Mouse (Mus musculus) stomach, postnatal 0 days (tissue): Measurements from ENCODE around the gene Tmem138. TPM values are rescaled to one million over a fixed set of nuclear protein-coding genes. Genes with fewer than 3 reads are reported as not detected.

Experiments
- ATAC-seq: fragments of 200-750 bp; cut with Nextera tagmentation; 2 replicates; pipeline ENCODE4 v1.8.0; 2017; ENCODE audit not compliant: low FRiP score, low TSS enrichment
- DNase-seq: peaks from one replicate; pipeline ENCODE4 v3.0.0-alpha.2; 2016; ENCODE audit warnings: low spot score
- H3K27ac ChIP-seq: fragments of 300-500 bp; sonication (generic); replicated peaks from 2 replicates; pipeline ENCODE4 v1.5.1; 2014; ENCODE audit warnings: mild to moderate bottlenecking, control low read depth
- H3K27me3 ChIP-seq: fragments of 300-500 bp; sonication (generic); 2 replicates; pipeline ENCODE4 v1.6.1; 2014; ENCODE audit warnings: low read length; ENCODE audit not compliant: control insufficient read depth, insufficient read depth
- H3K36me3 ChIP-seq: fragments of 300-500 bp; sonication (generic); 2 replicates; pipeline ENCODE4 v1.6.1; 2014; ENCODE audit warnings: low read length, mixed read lengths; ENCODE audit not compliant: control insufficient read depth, insufficient read depth
- H3K4me1 ChIP-seq: fragments of 300-500 bp; sonication (generic); replicated peaks from 2 replicates; pipeline ENCODE4 v1.6.1; 2014; ENCODE audit warnings: antibody characterized with exemption; ENCODE audit not compliant: control insufficient read depth, insufficient read depth
- H3K4me2 ChIP-seq: fragments of 300-500 bp; sonication (generic); replicated peaks from 2 replicates; pipeline ENCODE4 v1.6.1; 2014; ENCODE audit warnings: low read depth, mild to moderate bottlenecking, control low read depth, moderate library complexity
- H3K4me3 ChIP-seq: fragments of 300-500 bp; sonication (generic); 2 replicates; pipeline ENCODE4 v1.5.1; 2014; ENCODE audit warnings: low read depth, low read length, control low read depth
- H3K9ac ChIP-seq: fragments of 300-500 bp; sonication (generic); 2 replicates; pipeline ENCODE4 v1.6.1; 2014; ENCODE audit warnings: mild to moderate bottlenecking, low read length, control low read depth, mixed read lengths
- H3K9me3 ChIP-seq: fragments of 300-500 bp; sonication (generic); 2 replicates; pipeline ENCODE4 v1.6.1; 2016; ENCODE audit warnings: low read length; ENCODE audit not compliant: control insufficient read depth
- CTCF ChIP-seq: IDR thresholded peaks from 2 replicates; pipeline ENCODE4 v1.5.1; 2016; ENCODE audit warnings: antibody characterized with exemption, low read depth, mild to moderate bottlenecking, moderate library complexity
- EP300 ChIP-seq: optimal IDR thresholded peaks from 2 replicates; pipeline ENCODE3; 2016; ENCODE audit warnings: antibody characterized with exemption
- WGBS: fragments of 180-500 bp; shearing (Covaris S2); extraction: QIAGEN DNeasy Blood & Tissue Kit; methylation state at CpG from one replicate; pipeline ENCODE4 v1.1.7; 2014; 5-methylcytosine and 5-hydroxymethylcytosine counted together
- polyA plus RNA-seq: library from polyadenylated mRNA; unstranded; fragments of >200 nt; fragmentation: Nextera tagmentation; extraction: Ambion mirVana; gene quantifications from 2 replicates; pipeline ENCODE4 v1.2.1, GENCODE M21; 2015

Tmem138 gene
- 11.4 and 12.2 TPM in 2 replicates for polyA plus RNA-seq

DNA sequence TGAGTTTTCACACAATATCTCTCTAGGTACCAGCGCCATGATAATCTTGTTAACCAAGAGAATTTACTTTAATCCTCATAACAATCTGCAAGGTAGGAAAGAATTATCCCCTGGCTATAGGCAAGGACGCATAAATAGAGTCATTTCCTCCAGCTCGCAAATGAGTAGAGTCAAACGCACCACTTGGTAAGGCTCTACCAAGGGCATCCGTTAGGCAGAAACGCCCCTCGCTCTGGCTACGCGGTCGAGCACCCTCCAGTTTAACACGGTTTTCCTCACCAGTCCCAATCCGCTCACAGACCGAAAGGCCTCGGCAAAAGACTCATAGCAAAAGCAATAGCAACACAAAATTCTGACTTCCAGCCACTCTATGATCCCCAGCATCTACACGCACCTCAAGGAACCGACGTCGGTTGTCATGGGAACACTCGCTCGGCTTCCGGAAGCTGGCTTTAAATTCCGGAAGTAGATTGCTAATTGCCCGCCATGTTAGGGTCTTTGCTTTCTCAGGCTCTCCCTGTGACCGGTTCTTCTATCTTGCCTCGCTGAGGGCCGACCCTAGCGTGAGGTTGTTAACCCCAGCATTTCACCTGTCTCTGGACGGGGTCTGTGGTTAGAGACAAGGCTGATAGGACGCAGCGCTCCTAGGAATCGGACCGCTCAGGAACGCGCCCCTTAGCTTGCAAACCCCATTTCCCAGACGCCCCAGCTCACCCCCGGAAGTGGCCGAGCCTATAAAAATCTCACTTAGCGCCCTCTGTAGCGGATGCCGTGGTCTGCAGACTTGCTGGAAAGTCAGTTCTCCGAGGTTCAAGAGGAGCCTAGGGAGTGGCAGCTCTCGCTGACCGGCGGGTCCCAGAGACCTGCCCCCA, at the start of gene Tmem138, which contains the start of gene Cyb561a3:
TSS of gene Tmem138 (minus strand) at position 673 of the 872 bp plus-strand sequence.
TSS of gene Cyb561a3 (plus strand) at position 483 of the 872 bp plus-strand sequence.
- no peaks in the 10 kb centered on the region for H3K4me1 ChIP-seq
- H3K27ac ChIP-seq = peak within 1 kb of the TSS; percentile 31
- H3K27me3 ChIP-seq = no peaks in the 10 kb centered on the region
- TF ChIP-seq CTCF = peak; percentile 78
- TF ChIP-seq EP300 = no peak
- H3K9me3 ChIP-seq = no peaks in the 10 kb centered on the region
- H3K4me2 ChIP-seq = peak within 1 kb of the TSS; percentile 88
- under 1% methylated on average over 44 of the region's 44 CpGs for WGBS
- peak within 1 kb of the TSS; percentile 76 for H3K9ac ChIP-seq
- ATAC-seq (peak; percentile 95), DNase-seq (peak; percentile 94)
- peak within 1 kb of the TSS; percentile 62 for H3K4me3 ChIP-seq
- peaks cover 4% of the 10 kb centered on the region; the same call in 1 of the 2 replicates for H3K36me3 ChIP-seq

DNA sequence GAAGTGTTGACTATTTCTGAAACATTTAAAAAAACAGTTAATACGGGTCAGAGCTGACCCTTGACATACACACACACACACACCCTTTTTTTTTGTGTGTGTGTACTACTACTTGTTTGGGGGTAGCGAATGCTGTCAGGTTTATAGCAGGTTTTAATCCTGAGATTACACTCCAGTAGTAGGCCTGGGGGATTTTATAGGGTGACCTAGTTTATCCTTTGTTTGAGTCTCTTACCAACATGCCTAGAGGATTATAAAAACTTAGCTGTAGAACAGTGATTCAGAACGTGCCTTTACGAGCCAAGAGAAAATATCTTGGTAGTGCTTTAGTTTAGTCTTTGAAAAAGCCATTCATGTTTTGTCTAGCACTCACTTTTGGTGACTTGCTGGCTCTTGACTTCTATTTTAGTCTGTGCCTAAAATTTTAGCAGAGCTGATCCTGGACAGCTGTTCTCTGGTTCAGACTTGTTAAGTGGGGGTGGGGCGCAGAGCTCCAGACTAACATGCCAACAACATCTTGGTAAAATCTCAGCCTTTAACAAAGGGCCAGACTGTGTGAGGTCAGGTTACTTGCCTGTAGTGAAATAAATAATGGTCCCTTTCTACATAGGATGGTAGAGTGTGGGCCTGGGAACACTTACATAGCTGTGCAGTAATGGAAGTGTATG, 31.5 kb upstream of the Tmem138 start:
- ATAC-seq (no peak), DNase-seq (no peak)
- Histone ChIP-seq H3K9me3 (no peaks in the 10 kb centered on the region), H3K9ac (no peak overlapping the region), H3K4me1 (peaks cover 8% of the 10 kb centered on the region; the same call in 1 of the 2 replicates), H3K4me2 (no peak overlapping the region), H3K4me3 (no peak overlapping the region), H3K36me3 (peaks cover 30% of the 10 kb centered on the region), H3K27ac (no peak overlapping the region), H3K27me3 (no peaks in the 10 kb centered on the region)
- no peak for TF ChIP-seq EP300
- no peak for TF ChIP-seq CTCF
- WGBS = 60% methylated on average over 5 of the region's 5 CpGs

DNA sequence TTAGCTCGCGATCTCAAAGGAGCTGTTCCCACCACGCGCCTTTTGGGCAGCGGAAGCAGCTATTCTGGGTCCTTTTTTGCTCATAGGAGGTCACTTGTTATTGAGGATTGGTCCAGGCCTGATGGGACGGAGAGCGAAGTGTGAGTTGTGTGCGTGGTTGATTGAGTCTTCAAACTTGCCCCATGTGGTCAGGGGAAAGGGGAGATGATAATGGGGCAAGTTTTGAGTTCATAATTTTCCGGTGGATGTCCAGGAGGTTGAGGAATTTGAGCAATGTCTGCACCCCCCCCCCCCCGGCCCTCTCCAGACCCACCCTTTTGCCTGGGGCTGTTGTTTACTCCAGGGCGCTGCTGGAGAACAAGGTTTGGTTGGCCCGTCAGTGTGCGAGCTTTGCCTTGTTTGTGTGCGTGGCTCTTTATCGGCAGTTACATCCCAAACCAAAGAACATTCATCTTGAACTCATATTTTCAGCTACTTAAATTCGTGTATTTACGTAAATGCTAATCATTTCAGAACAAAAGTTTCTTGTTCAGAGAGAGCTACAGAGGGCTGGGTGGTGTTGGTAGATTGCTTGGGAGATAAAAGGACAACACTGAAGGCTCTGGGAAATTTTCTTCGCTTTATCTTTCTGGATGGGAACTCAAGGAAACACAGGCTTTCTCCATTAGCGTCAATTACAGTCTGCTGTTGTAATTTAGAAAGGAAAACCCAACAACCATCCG, 28.9 kb upstream of the Tmem138 start:
- peak overlapping the region; percentile 97 for H3K9ac ChIP-seq
- TF ChIP-seq EP300 (no peak), CTCF (no peak)
- H3K4me2 ChIP-seq = peak overlapping the region; percentile 69
- ATAC-seq (no peak), DNase-seq (peak; percentile 52)
- H3K36me3 ChIP-seq = peaks cover 17% of the 10 kb centered on the region; the same call in 1 of the 2 replicates
- H3K4me3 ChIP-seq = peak overlapping the region; percentile 97
- H3K27ac ChIP-seq = peak overlapping the region; percentile 97
- H3K9me3 ChIP-seq = no peaks in the 10 kb centered on the region
- peaks cover 8% of the 10 kb centered on the region; the same call in 1 of the 2 replicates for H3K4me1 ChIP-seq
- H3K27me3 ChIP-seq = no peaks in the 10 kb centered on the region
- WGBS = 3% methylated on average over 20 of the region's 20 CpGs

DNA sequence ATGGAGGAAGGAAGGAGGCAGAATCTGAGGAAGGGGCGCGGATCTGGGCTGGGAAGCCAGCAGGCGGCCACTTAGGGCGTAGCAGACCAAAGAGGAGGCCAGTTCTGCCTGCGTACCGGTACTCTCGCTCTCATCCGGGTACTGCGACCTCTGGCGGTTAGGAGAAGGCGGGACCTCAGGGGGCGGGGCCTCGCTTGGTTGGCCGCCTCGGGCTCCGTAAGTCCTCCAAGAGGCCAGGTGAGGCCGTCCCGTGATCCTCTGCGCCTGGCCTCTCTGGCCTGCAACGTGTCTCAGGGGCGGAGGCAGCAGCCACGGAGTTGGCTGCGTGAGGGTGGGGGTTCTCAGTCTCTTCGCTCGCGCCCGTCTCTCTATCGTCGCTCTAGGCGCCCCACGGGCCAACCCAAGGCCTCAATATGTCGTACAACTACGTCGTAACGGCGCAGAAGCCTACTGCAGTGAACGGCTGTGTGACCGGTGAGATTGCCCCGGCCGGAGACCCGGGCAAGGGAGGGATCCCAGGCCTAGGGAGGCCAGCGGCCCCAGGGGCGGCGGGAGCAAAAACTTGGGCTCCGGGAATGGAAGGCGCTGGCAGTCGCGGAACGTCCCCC, 28.2 kb upstream of the Tmem138 start, which contains the start of the genes Ddb1 and Tkfc:
TSS of gene Ddb1 (plus strand) at position 35 of the 608 bp plus-strand sequence.
TSS of gene Tkfc (minus strand) at position 362 of the 608 bp plus-strand sequence.
- H3K9me3 ChIP-seq = no peaks in the 10 kb centered on the region
- DNase-seq = peak; percentile 99
- H3K4me3 ChIP-seq = peak within 1 kb of the TSS; percentile 97
- H3K9ac ChIP-seq = peak within 1 kb of the TSS; percentile 97
- H3K4me1 ChIP-seq = peaks cover 8% of the 10 kb centered on the region; the same call in 1 of the 2 replicates
- WGBS = under 1% methylated on average over 49 of the region's 49 CpGs
- TF ChIP-seq EP300 = no peak
- peak; percentile 77 for TF ChIP-seq CTCF
- ATAC-seq = peak; percentile 98
- H3K36me3 ChIP-seq = peaks cover 10% of the 10 kb centered on the region; the same call in 1 of the 2 replicates
- H3K27me3 ChIP-seq = no peaks in the 10 kb centered on the region
- H3K4me2 ChIP-seq = peak within 1 kb of the TSS; percentile 69
- peak within 1 kb of the TSS; percentile 97 for H3K27ac ChIP-seq

DNA sequence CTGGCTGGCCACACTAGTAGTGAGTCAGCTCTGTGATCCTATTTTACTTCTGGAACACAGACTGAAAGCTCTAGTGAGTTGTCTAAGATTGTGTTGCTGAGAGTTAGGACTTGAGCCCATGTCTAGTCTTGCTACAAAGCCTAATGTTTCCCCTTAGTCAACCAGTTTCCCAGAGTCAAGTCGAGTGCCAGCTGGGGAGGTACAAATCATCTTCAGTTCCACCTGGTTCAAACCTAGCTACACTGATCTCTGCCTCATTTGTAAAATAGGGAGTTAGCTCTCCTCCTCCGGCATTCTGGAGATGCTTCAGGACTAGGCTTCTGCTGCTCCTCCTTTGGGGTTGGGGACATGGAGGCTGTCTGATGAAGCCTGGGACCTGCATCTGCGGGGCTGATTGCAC, 27.4 kb upstream of the Tmem138 start:
- Histone ChIP-seq H3K4me1 (peaks cover 8% of the 10 kb centered on the region; the same call in 1 of the 2 replicates), H3K9ac (peak overlapping the region; percentile 74), H3K27me3 (no peaks in the 10 kb centered on the region), H3K9me3 (no peaks in the 10 kb centered on the region), H3K4me2 (peak overlapping the region; percentile 69), H3K36me3 (peaks cover 10% of the 10 kb centered on the region; the same call in 1 of the 2 replicates), H3K4me3 (peak overlapping the region; percentile 97), H3K27ac (peak overlapping the region; percentile 97)
- 46% methylated on average over 3 of the region's 3 CpGs for WGBS
- DNase-seq (no peak), ATAC-seq (no peak)
- TF ChIP-seq EP300 = no peak
- TF ChIP-seq CTCF = no peak
